Mouse (Mus musculus) T-cell, adult 2 months (primary cell): ENCODE measurements around the gene Ints7.
A peak's percentile ranks its signal among the peaks of the same experiment; 100 is the strongest.

ENCODE experiments used
- DNase-seq: peaks from one replicate; pipeline ENCODE4 v3.0.0; 2022; ENCODE audit warnings: low spot score

The Ints7 gene

DNA sequence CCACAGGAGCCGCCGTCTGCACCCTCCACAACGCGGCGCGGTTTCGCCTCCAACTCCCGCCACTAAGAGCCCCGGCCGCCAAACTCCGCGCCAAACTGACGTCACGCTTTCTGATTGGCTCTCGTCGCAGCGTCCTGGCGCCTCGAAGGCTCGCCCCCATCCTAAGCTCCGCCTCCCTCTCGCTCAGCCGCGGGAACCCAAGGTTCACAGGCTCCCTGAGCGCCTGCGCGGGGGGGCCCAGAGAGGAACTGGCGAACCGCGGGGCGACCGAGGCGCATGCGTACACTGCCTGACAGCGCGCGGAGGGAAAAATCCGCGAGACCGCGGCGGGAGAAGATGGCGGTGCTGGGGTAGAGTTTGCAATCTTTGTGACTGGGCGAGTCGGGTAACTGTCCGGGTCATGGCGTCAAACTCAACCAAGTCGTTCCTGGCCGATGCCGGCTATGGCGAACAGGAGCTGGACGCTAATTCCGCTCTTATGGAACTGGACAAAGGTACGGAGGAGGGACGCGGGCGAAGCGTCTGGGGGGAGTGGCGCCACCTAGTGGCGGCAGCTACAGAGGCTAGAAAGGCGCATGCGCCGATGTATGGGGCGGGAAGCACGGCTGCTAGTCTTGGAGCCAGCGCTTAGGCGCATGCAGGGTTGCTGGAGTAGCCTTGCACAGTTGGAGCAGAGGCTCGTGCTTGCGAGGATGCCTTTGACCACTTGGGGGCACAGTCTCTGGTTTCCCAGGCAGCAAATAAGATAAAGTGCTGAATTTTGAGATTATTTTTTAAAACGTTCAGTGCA lies at the start of gene Ints7, which contains the start of gene Dtl:
Gene Ints7 (plus strand): TSS at position 179 of the 790 bp plus-strand sequence.
Gene Dtl (minus strand): TSS at position 87 of the 790 bp plus-strand sequence.
- DNase-seq: peak; percentile 100

GRCm38 (mm10) chr1:191527089-191527488 lies 48.3 kb upstream of the Ints7 start:
- DNase-seq: no peak

DNA sequence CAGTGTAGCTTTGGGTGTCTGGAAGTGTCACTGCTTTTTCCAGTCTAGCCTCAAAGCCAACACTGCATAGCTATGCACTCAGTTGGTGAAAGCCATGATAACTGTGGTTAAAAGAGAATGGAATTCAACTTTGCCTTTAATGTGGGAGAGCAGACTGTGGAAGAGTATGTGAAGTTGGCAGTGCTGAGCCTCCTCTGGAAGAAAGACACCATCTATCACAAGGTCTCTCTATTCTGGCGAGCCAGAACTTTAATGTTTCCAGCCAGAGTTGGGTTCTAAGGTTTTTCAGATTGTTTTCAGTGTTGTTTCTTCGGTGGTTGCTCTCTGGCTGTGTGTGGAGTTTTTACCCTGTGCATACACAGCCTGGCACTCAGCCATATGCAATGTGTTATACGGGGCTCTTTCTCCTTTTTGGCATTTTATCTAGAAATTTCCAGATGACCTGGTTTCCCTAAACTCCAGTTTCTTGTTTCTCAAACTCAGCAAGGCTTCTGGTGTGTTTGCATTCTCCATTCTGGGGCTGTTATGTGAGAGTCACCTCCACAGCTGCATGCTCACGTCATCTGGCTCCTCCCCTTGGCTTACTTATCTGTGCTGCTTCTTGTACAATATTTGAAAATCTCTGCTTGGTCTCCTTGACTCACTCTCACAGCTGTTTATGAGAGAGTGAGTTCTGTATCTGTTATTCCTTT lies 47.4 kb upstream of the Ints7 start:
- no peak for DNase-seq

DNA sequence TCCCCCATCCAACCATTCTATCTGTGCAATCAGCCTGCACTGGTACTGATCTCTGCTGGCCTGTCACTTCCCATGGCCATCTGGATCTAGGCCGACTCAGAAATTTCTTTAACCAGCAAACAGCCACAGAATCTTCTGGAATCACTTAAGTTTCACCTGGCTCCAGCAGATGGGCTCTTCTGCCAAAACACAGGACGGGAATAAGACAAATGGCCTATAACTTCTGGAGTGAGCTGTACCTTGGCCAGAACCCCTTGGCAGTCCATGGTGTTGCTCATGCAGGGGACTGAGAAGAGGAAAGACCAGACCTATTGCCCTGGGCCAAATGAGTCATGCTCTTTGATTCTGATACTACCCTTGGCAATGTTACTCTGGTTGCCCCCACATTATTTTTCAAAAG lies 46.0 kb upstream of the Ints7 start:
- no peak for DNase-seq

DNA sequence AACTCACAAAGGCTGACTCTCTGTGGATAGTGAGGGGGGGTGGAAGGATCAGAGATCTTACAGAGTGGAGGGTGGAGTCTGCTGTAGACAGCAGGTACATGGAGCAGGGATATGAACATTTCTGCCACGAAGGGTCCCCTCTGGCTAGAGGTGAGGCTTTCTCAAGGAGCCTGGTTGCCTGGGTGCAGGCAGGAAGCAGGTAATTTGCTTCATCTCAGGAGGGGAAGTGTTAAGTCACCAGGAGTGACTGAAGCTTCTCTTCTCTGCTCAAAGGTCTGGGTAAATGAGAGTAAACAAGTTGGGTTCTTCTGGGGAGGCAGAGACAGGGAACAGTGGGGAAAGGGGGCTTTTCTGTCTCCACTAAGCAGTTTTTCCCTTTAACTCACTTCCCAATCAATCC lies 44.4 kb upstream of the Ints7 start:
- DNase-seq: no peak

DNA sequence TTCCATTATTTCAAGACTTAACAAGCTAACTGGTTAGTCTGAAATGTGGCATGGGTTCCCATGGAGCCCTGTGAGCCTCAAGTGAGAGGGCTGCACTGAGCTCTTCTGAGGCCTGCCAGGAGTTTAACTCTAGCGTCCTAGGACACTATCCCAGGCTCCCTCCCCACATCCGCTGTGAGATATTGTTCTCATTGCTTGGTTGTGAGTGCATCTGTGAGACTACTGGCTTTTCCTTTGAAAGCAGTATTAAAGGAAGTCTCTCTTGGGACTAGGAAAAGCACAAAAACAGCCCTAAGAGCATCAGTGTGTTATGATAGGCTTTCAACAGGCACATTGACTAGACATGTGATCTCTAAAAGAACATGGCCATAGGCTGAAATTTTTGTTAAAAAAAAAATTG lies 40.5 kb upstream of the Ints7 start:
- no peak for DNase-seq

DNA sequence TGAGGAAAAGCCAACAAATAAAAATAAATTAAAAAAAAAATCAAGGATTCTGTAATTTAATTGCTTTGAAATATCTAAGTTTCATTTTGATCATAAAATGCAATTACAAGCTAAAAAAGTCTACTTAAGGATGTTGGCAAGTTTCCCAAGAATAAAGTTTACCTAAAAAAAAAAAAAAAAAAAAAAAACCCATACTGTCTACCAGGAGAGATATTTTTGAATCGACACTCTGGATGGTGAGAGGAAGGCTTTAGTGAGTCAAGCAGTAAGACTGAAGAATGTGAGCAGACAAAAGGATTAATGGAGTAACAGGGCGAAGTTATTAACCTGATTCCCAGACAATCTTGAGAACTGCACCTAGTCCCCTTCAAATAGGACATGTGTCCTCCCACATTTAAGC lies 35.1 kb upstream of the Ints7 start:
- DNase-seq: no peak

- DNase-seq: no peak
Measured at GRCm38 (mm10) chr1:191541014-191541413, 34.4 kb upstream of the Ints7 start.

DNA sequence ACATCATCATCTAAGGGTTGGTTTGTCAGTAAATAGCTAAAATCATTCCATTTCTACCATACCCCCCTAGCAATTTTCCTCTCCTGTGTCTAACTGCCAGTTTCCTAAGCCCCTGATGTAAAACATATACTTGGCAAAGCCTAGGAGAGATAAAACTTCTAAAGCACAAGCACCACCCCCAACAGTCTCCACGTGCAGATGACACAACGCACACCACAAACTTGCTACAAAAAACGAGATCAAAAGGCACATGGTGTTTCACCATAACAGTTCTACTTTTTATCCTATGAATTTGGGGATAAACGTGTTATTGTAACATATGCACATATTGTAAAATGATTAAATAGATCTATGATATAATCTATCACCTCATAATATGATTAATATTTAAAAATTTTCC lies 33.8 kb upstream of the Ints7 start:
- no peak for DNase-seq

GRCm38 (mm10) chr1:191543747-191544146 lies 31.7 kb upstream of the Ints7 start:
- DNase-seq: no peak

DNA sequence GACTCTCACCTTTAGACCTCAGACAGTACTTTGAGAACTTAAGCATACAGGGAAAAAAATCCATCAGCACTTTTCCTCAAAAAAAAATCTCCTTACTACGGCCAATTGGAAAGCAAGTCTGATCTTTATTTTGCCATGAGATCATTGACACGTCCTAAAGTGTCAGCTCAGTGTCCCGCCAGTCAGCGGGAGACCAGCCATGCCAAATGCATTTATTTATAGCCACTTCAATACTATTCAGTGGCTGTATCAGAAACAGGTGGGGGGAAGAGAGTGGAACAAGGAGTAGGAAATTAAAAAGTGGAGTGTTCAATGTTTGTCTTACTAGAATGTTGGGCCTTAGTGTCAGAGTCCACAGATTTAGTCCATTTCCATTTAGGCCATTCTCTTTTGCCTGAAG lies 24.6 kb upstream of the Ints7 start:
- no peak for DNase-seq

- no peak for DNase-seq
Measured at GRCm38 (mm10) chr1:191557109-191557508, 18.3 kb upstream of the Ints7 start.

- DNase-seq: no peak
Measured at GRCm38 (mm10) chr1:191559779-191560178, 15.7 kb upstream of the Ints7 start.

DNA sequence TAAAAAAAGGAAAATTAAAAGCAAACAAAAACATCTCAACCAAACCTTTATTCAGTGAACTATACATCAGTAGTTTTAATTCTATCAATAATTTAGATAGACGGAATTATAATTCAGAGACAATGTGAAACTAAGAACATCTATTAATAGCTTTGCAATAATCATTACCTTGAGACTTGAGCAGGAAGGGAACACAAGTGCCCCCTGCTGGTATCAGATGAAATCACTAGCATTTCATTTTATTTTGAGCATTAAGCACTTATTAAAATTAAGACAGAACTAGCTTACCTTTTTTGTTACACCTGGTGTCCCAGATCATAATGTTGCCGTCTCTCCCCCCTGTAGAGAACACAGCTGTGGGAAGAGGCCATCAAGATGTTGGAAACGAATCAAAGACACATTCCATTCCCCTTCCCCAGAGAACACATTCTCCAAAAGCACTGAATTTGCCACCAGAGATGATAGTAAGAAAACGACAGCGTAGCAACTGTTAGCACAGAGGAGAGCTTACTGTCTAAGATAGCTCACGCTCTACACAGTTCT lies 12.5 kb upstream of the Ints7 start:
- DNase-seq: peak; percentile 52

GRCm38 (mm10) chr1:191567859-191568258 lies 7.6 kb upstream of the Ints7 start:
- no peak for DNase-seq

DNA sequence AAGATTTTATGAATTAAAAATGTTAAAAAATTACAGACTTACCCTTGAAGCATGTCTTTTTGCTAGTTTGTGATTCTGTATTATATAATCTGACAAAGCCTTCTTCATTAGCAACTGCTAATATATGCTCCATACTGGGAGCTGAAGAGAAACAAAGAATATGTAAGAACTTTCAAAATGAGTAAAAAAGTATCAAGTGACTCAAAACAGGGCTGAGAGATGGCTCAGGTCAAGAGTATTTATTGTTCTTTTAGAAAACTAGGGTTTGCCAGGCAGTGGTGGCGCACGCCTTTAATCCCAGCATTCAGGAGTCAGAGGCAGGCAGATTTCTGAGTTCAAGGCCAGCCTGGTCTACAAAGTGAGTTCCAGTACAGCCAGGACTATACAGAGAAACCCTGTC lies 5.8 kb upstream of the Ints7 start:
- no peak for DNase-seq

DNA sequence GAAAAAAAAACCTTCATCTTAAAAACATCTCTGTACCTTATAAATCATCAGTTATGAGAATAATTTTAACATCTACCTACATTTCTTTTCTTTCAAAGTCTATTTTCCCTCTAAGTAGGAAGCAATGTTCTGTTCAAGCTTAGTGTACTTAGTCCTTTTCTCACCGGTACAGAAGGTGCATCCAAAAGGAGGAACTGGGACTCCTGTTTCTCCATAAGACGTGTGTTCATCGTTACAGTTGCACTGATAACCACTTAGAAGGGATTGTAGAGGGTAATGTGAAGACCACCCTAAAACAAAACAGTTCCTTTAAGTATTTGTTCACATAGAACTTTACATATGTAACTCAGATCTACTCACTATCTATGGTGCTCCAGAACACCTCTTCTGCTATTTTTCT lies 5.0 kb upstream of the Ints7 start:
- no peak for DNase-seq

DNA sequence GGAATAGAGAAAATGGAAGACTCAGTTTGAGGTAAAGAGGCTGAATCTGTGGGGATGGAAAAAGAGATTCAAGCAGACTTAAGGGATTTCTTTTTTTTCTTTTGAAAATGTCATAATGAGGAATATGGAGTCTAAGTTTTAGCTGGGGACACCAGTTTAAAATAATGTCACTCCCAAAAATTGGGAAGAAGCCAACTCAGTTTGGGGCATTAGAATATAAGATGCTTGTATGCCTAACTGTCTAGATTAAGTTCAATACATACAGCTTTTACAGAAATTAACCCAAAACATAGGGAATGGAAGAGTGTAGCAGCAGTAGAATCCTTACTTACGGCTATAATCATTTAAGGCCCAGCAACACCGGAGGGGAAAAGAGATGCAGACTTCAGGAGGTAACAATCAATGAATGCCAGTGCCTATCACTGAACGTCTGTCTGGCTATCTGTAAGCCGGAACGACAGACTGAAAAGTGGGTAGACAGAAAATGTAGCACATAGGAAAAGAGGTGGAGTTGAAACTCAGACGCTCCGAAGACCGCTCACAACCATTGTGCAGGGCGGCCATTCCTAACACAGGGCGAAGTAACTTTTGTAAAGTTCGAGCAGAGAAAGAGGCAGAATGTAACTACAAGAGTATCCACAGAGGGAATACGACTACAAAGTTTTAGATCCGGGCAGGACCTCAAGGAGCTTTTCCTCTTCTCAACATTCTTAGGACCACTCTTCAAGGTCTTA lies 1.4 kb upstream of the Ints7 start:
- no peak for DNase-seq

DNA sequence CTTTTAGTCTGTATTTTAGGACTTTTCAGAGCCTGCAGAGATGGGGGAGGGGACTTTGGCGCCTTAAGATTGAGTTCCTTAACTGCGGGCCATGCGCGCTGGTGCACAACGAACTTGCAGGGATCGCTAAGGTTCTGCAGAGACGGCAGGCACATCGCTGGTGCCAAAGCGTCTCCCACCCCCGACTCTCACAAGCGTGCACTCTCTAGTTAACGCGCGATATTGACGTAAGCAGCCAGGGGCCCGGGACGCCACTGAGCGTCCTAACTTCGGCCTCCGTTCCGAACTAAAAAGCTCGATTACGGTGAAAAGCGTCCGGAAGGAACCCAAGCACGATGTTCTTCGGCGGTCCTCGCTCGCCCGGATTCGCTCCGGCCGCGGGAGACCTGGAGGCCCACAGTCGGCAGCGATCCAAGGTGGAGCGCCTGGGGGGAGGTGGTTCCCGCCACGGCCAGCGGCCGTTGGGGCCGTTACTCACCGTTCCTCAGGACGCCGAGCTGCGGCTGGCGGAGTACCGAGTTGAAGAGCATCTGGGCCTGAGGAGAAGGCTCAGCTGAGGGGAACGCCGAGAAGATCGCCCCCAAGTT lies 472 bp upstream of the Ints7 start:
- DNase-seq: peak; percentile 45

GRCm38 (mm10) chr1:191579524-191579923 lies 4.1 kb downstream of the Ints7 start:
- peak; percentile 69 for DNase-seq

DNA sequence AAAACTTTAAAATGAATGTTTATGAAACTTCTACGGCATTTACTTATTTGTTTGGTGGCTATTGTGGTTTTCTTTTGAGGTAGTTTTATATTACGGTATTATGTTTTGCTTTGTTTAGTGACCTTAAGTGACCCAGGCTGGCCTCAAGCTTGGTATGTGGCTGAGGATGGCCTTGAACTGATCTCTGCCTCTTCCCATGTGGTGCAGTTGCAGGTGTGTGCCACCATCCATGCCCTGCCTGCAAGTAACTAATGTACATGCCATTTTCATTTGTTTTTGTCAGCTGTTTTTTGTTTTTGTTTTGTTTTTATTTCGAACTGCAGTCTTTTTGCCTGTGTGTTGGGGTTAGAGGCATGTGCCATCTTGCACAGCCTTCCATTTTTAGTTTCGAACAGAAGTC lies 6.2 kb downstream of the Ints7 start:
- DNase-seq: no peak

- no peak for DNase-seq
Measured at GRCm38 (mm10) chr1:191583836-191584235, 8.4 kb downstream of the Ints7 start.
